Mouse (Mus musculus) fibroblast of lung, adult 2 months (primary cell): ENCODE data around the gene Srgap2.

ENCODE experiments used
- DNase-seq: peaks from one replicate; pipeline ENCODE4 v3.0.0-alpha.2; 2011; ENCODE audit warnings: low read depth

Srgap2 gene

GRCm38 (mm10) chr1:131526371-131527270 lies 531 bp downstream of the Srgap2 start:
- DNase-seq, result no peak

GRCm38 (mm10) chr1:131525586-131526271 lies 1.4 kb downstream of the Srgap2 start:
- DNase-seq, result no peak

- no peak for DNase-seq
Measured at GRCm38 (mm10) chr1:131525101-131525585, 2.0 kb downstream of the Srgap2 start.

GRCm38 (mm10) chr1:131523794-131524193 lies 3.4 kb downstream of the Srgap2 start:
- no peak for DNase-seq

GRCm38 (mm10) chr1:131516588-131516987 lies 10.6 kb downstream of the Srgap2 start:
- no peak for DNase-seq

- DNase-seq, result no peak
Measured at GRCm38 (mm10) chr1:131514197-131514596, 13.0 kb downstream of the Srgap2 start.

GRCm38 (mm10) chr1:131513136-131513535 lies 14.0 kb downstream of the Srgap2 start:
- no peak for DNase-seq

- DNase-seq, result no peak
Measured at GRCm38 (mm10) chr1:131511661-131512500, 15.3 kb downstream of the Srgap2 start.

- no peak for DNase-seq
Measured at GRCm38 (mm10) chr1:131511131-131511530, 16.0 kb downstream of the Srgap2 start.

- DNase-seq, result no peak
Measured at GRCm38 (mm10) chr1:131501681-131502080, 25.5 kb downstream of the Srgap2 start.

GRCm38 (mm10) chr1:131498231-131498630 lies 28.9 kb downstream of the Srgap2 start:
- DNase-seq, result no peak

- DNase-seq, result no peak
Measured at GRCm38 (mm10) chr1:131493966-131494898, 32.9 kb downstream of the Srgap2 start.

- no peak for DNase-seq
Measured at GRCm38 (mm10) chr1:131492360-131492759, 34.8 kb downstream of the Srgap2 start.

GRCm38 (mm10) chr1:131491579-131491978 lies 35.6 kb downstream of the Srgap2 start:
- DNase-seq, result no peak

GRCm38 (mm10) chr1:131489312-131489711 lies 37.8 kb downstream of the Srgap2 start:
- DNase-seq, result no peak

GRCm38 (mm10) chr1:131486094-131486850 lies 40.9 kb downstream of the Srgap2 start:
- DNase-seq, result no peak

GRCm38 (mm10) chr1:131482242-131482641 lies 44.9 kb downstream of the Srgap2 start:
- no peak for DNase-seq

GRCm38 (mm10) chr1:131481391-131481790 lies 45.8 kb downstream of the Srgap2 start:
- no peak for DNase-seq

- no peak for DNase-seq
Measured at GRCm38 (mm10) chr1:131478770-131479305, 48.3 kb downstream of the Srgap2 start.

GRCm38 (mm10) chr1:131475306-131475705 lies 51.8 kb downstream of the Srgap2 start:
- no peak for DNase-seq
